Mouse (Mus musculus) CH12F3 (cell line): Measurements from ENCODE around the gene Nob1.

Experiments used
- in situ Hi-C: fragments of 300-500 bp; cut with MboI; formaldehyde crosslinking; loops from 2 replicates; pipeline ENCODE4 v1.14.3; 2020; ENCODE audit warnings: low sequenced_read_pairs

The Nob1 gene

DNA sequence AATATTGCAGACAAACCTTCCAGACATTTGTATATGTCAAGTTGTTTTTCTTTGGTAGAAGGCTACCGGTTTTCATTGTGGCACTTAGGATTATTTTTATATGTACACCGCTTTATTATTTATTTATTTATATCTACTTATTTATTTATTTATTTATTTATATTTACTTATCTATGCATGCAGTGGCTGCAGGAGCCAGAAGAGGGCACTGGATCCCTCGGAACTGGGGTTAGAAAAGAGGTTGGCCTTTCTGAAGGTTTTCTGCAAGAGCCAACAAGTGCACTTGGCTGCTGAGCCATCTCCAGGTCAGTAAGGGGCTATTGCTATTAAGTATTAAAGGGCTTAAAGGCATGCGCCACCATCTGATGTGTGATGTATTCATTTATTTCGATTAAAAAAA is 37.0 kb downstream of the Nob1 start:
- in situ Hi-C loops: no loop called here

DNA sequence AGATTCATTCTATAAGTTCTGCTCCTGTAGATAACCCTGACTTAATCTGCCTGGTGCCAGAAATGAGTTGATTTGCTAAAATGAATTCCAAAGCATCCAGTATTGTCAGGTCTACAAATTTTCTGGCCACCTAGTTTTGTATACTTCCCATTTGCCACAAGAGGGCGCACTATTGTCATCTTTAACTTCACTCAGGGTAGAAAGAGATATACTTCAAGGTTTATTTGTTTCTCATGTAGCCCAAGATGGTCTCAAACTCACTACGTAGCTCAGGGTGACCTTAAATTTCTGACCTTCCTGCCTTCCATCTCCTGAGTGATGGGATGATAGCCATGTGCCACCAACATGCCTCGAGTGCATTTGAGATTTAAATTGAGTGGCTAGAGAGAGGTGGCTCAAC is 38.2 kb downstream of the Nob1 start:
- in situ Hi-C loops: no loop called here

DNA sequence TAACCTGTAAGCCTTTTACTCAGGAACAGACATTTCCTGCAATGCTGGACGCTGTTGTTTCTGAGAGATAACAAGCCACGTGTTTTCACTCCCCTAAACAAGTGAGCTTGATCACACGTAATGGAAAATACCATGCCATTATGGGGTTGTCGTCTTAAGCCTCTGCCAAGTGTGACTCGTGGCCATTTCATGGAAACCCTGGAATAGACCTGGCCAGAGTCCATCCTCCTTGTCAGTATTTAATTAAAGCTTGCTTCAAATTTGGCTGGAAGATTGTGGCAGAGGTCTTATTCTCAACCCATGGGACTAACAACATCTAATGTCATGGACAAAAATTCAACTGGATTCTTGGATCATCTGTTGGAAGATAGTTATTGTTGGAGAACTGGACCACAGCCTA is 38.7 kb downstream of the Nob1 start:
- in situ Hi-C loops: no loop called here

DNA sequence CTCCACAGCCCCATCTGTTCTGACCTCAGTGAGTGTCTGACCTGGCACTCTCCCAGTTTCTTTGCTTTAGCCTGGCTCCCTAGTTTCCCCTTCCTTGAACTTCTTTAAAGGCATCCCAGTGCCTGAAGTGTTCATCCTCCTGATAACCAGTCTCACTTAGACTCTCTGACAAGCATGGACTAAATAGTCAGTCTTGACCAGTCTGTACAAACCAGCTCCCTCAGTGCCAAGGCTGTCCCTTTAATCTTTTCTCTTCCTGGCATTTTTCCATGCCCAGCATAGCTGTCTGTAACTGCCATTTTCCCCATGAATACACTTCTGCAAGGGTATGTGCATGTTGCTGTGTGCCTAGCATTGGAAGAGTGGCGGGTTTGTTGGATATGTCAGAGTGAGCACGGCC is 39.8 kb downstream of the Nob1 start:
- in situ Hi-C loops: no loop called here

DNA sequence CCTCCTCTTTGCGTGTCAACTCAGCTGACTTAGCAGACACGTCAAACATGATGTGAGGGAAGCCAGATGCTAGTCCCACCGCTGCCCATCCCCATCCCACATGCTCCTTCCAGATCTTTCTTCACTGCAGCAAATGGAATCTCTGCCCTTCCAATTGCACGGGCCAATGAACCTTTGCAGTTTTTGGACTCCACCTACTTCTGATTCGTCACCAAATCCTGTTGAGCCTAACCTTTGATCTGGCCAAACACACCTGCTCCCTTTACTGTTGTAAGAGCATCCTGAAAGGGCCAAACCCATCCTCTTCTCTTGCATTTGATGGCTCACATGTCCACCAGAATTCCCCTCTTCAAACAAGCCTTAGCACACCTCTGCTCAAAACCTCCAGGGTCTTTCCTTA is 40.2 kb downstream of the Nob1 start:
- in situ Hi-C loops: no loop called here

DNA sequence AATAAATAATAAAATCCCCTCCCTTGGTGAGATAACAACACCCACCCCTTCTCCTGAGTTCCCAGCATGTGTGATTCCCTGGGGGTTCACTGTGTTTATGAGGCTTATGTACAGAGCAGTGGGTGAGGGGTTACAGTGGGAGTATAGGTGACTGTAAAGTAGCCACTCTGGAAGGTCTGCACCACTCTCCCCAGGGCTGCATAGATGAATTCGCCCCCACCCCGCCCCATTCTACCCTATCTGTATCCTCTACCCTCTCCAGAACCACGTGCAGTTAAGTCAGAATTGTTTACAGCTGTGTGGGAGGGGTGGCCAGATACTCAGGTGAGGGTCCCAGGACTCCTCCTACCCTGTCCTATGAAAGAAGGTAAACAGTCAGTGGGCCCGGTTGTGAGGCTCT is 42.0 kb downstream of the Nob1 start:
- in situ Hi-C loops: no loop called here

DNA sequence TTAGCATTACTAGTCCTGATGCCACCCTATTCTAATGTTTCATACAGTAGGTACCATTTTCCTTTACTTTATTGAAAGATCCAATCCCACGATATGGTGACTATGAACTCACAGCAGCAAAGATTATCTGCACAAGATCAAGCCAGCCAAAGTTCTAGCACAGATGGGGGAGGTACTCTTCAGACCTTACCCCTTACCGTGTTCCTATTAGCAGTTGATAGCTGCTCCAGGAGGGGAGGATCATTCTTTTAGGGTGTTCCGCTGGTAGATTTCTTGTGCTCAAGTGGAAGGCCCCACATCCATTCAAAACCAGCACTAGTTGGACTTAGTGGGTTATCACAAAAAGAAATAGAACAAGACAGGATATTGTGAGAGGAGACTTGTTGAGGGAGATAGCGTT is 43.2 kb downstream of the Nob1 start:
- in situ Hi-C loops: no loop called here

DNA sequence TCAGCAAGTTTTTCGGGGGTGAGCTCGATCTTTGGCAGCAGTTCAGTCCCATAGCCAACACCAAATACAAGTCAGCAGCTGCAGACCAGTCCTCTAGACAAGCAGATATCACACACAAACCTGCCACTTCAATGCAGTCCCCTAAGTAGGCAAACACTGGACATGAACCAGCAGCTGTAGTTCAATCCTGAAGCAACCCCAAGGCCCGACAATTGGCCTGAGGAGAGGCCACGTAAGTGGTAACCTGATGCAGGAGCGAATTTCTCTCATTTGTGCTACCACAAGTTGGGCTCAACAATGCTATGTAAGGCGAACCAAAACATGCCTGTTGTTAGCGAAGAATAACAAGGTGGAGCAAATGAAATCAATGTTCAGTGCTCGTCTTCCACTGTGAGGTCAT is 44.1 kb downstream of the Nob1 start:
- in situ Hi-C loops: no loop called here

DNA sequence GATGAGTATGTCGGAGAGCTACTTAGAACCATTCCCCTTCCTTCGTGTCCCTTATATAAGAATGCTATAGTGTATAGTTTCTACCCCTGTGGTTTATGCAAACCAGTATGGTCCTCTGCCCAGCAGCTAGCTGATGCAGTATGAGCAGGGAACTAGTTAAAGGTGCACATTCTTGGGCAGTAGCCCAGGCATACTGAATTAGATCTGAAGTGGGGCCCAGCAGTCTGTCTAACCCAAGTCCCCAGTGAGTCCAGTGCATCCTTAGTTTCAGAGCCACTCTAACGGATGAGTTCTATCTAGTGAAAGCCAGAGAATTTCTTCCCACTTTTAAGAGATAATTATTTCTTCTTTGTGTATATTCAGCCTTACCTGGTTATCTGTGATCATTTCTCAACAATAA is 47.5 kb downstream of the Nob1 start:
- in situ Hi-C loops: no loop called here

DNA sequence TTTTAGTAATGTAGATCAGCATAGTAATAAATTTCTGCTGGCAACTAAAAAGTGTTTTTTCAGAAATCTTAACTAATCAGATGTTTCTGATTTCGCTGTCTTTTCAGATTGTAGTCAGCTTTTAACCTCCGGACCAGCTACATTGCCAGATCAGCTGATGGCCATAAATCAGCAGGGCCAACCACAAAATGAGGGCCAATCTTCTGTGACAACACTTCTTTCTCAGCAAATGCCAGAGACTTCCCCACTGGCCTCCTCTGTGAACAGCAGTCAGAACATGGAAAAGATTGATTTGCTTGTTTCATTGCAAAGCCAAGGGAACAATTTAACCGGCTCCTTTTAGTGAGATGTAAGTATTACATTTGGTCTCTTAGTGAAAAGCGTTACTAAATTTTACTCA is 54.5 kb downstream of the Nob1 start:
- in situ Hi-C loops: no loop called here
